Mouse (Mus musculus): ENCODE data around the gene Rrp9. TPM values are rescaled to one million over a fixed set of nuclear protein-coding genes. Genes with fewer than 3 reads are reported as not detected.

The Rrp9 gene
- polyA plus RNA-seq, 1 experiment from 2014 or later, result 48.3 TPM

GRCm38 (mm10) chr9:106476002-106476923 is 500 bp downstream of the Rrp9 start:
- Histone ChIP-seq H3K27me3 (ENCODE audit: control insufficient read depth, insufficient read depth, low read depth, low read length) (0 out of 2 replicates have a peak, but pooled peaks cover under 1% of the 10 kb centered on the region), H3K9me3 (replicated peaks; ENCODE audit: control insufficient read depth, low read length, poor library complexity, severe bottlenecking) (no peaks in the 10 kb centered on the region), H3K4me3 (ENCODE audit: low read depth, low read length) (no peak overlapping the region), H3K9ac (ENCODE audit: low read depth, low read length) (no peak overlapping the region), H3K4me1 (ENCODE audit: control insufficient read depth, insufficient read depth, low read length) (peaks cover 10% of the 10 kb centered on the region), H3K36me3 (ENCODE audit: control insufficient read depth, insufficient read depth, low read length) (peaks cover 6% of the 10 kb centered on the region; the same call in 1 of the 2 replicates), H3K4me2 (ENCODE audit: low read length) (peak overlapping the region; percentile 39; the same call in 1 of the 2 replicates), H3K27ac (ENCODE audit: low read length) (no peak overlapping the region; the same call in 1 of the 2 replicates)
- ATAC-seq, result no peak; the same call in 1 of the 2 replicates
- WGBS, result 34% methylated on average over 16 of the region's 16 CpGs

GRCm38 (mm10) chr9:106476924-106477484 is 1.2 kb downstream of the Rrp9 start, which contains the start of gene Parp3:
Parp3 (minus strand) TSS chr9:106476949.
- Histone ChIP-seq H3K27ac (ENCODE audit: low read length) (peak within 1 kb of the TSS; percentile 22; the same call in 1 of the 2 replicates), H3K4me3 (ENCODE audit: low read depth, low read length) (peak within 1 kb of the TSS; percentile 87), H3K4me1 (ENCODE audit: control insufficient read depth, insufficient read depth, low read length) (peaks cover 10% of the 10 kb centered on the region), H3K27me3 (ENCODE audit: control insufficient read depth, insufficient read depth, low read depth, low read length) (no peaks in the 10 kb centered on the region), H3K36me3 (ENCODE audit: control insufficient read depth, insufficient read depth, low read length) (peaks cover 8% of the 10 kb centered on the region; the same call in 1 of the 2 replicates), H3K4me2 (ENCODE audit: low read length) (peak within 1 kb of the TSS; percentile 83), H3K9me3 (replicated peaks; ENCODE audit: control insufficient read depth, low read length, poor library complexity, severe bottlenecking) (no peaks in the 10 kb centered on the region), H3K9ac (ENCODE audit: low read depth, low read length) (peak within 1 kb of the TSS; percentile 68)
- peak; percentile 98 for ATAC-seq
- under 1% methylated on average over 41 of the region's 41 CpGs for WGBS

GRCm38 (mm10) chr9:106477649-106478048 is 1.9 kb downstream of the Rrp9 start:
- Histone ChIP-seq H3K9me3 (replicated peaks; ENCODE audit: control insufficient read depth, low read length, poor library complexity, severe bottlenecking) (no peaks in the 10 kb centered on the region), H3K27me3 (ENCODE audit: control insufficient read depth, insufficient read depth, low read depth, low read length) (no peaks in the 10 kb centered on the region), H3K4me2 (ENCODE audit: low read length) (peak overlapping the region; percentile 83), H3K4me1 (ENCODE audit: control insufficient read depth, insufficient read depth, low read length) (peaks cover 10% of the 10 kb centered on the region), H3K4me3 (ENCODE audit: low read depth, low read length) (peak overlapping the region; percentile 87), H3K36me3 (ENCODE audit: control insufficient read depth, insufficient read depth, low read length) (peaks cover 11% of the 10 kb centered on the region; the same call in 1 of the 2 replicates), H3K9ac (ENCODE audit: low read depth, low read length) (peak overlapping the region; percentile 68), H3K27ac (ENCODE audit: low read length) (no peak overlapping the region)
- 8% methylated on average over 16 of the region's 16 CpGs for WGBS
- no peak for ATAC-seq

GRCm38 (mm10) chr9:106478101-106478500 is 2.3 kb downstream of the Rrp9 start:
- H3K27me3 ChIP-seq (ENCODE audit: control insufficient read depth, insufficient read depth, low read depth, low read length), result no peaks in the 10 kb centered on the region
- peak overlapping the region; percentile 68 for H3K9ac ChIP-seq (ENCODE audit: low read depth, low read length)
- no peaks in the 10 kb centered on the region for H3K9me3 ChIP-seq (replicated peaks; ENCODE audit: control insufficient read depth, low read length, poor library complexity, severe bottlenecking)
- H3K4me2 ChIP-seq (ENCODE audit: low read length), result peak overlapping the region; percentile 83
- 84% methylated on average over 9 of the region's 9 CpGs for WGBS
- H3K27ac ChIP-seq (ENCODE audit: low read length), result no peak overlapping the region
- H3K4me1 ChIP-seq (ENCODE audit: control insufficient read depth, insufficient read depth, low read length), result peaks cover 10% of the 10 kb centered on the region
- peaks cover 12% of the 10 kb centered on the region; the same call in 1 of the 2 replicates for H3K36me3 ChIP-seq (ENCODE audit: control insufficient read depth, insufficient read depth, low read length)
- no peak for ATAC-seq
- H3K4me3 ChIP-seq (ENCODE audit: low read depth, low read length), result peak overlapping the region; percentile 87

- no peaks in the 10 kb centered on the region for H3K27me3 ChIP-seq (ENCODE audit: control insufficient read depth, insufficient read depth, low read depth, low read length)
- peaks cover 10% of the 10 kb centered on the region for H3K4me1 ChIP-seq (ENCODE audit: control insufficient read depth, insufficient read depth, low read length)
- H3K4me3 ChIP-seq (ENCODE audit: low read depth, low read length), result no peak overlapping the region
- 96% methylated on average over 7 of the region's 7 CpGs for WGBS
- peaks cover 25% of the 10 kb centered on the region for H3K36me3 ChIP-seq (ENCODE audit: control insufficient read depth, insufficient read depth, low read length)
- H3K9ac ChIP-seq (ENCODE audit: low read depth, low read length), result no peak overlapping the region
- H3K27ac ChIP-seq (ENCODE audit: low read length), result no peak overlapping the region
- H3K9me3 ChIP-seq (replicated peaks; ENCODE audit: control insufficient read depth, low read length, poor library complexity, severe bottlenecking), result no peaks in the 10 kb centered on the region
- no peak for ATAC-seq
- H3K4me2 ChIP-seq (ENCODE audit: low read length), result no peak overlapping the region
These were observed 4.8 kb downstream of the Rrp9 start for GRCm38 (mm10) chr9:106480541-106480940.

GRCm38 (mm10) chr9:106481075-106481474 is 5.3 kb downstream of the Rrp9 start:
- peaks cover 27% of the 10 kb centered on the region for H3K36me3 ChIP-seq (ENCODE audit: control insufficient read depth, insufficient read depth, low read length)
- no peaks in the 10 kb centered on the region for H3K27me3 ChIP-seq (ENCODE audit: control insufficient read depth, insufficient read depth, low read depth, low read length)
- 93% methylated on average over 15 of the region's 15 CpGs for WGBS
- no peaks in the 10 kb centered on the region for H3K9me3 ChIP-seq (replicated peaks; ENCODE audit: control insufficient read depth, low read length, poor library complexity, severe bottlenecking)
- ATAC-seq, result no peak
- H3K4me2 ChIP-seq (ENCODE audit: low read length), result no peak overlapping the region
- peaks cover 10% of the 10 kb centered on the region for H3K4me1 ChIP-seq (ENCODE audit: control insufficient read depth, insufficient read depth, low read length)
- no peak overlapping the region for H3K4me3 ChIP-seq (ENCODE audit: low read depth, low read length)
- no peak overlapping the region for H3K9ac ChIP-seq (ENCODE audit: low read depth, low read length)
- no peak overlapping the region for H3K27ac ChIP-seq (ENCODE audit: low read length)

GRCm38 (mm10) chr9:106481676-106482075 is 5.9 kb downstream of the Rrp9 start:
- WGBS, result 95% methylated on average over 13 of the region's 13 CpGs

GRCm38 (mm10) chr9:106482578-106483115 is 6.9 kb downstream of the Rrp9 start:
- 90% methylated on average over 17 of the region's 17 CpGs for WGBS
- peaks cover 27% of the 10 kb centered on the region for H3K36me3 ChIP-seq (ENCODE audit: control insufficient read depth, insufficient read depth, low read length)

More at GRCm38 (mm10) chr9:106481676-106482075, 5.9 kb downstream of the Rrp9 start:
- Histone ChIP-seq H3K27me3 (ENCODE audit: control insufficient read depth, insufficient read depth, low read depth, low read length) (no peaks in the 10 kb centered on the region), H3K4me1 (ENCODE audit: control insufficient read depth, insufficient read depth, low read length) (peaks cover 9% of the 10 kb centered on the region), H3K9me3 (replicated peaks; ENCODE audit: control insufficient read depth, low read length, poor library complexity, severe bottlenecking) (no peaks in the 10 kb centered on the region), H3K4me2 (ENCODE audit: low read length) (no peak overlapping the region), H3K36me3 (ENCODE audit: control insufficient read depth, insufficient read depth, low read length) (peaks cover 27% of the 10 kb centered on the region), H3K9ac (ENCODE audit: low read depth, low read length) (no peak overlapping the region), H3K27ac (ENCODE audit: low read length) (no peak overlapping the region), H3K4me3 (ENCODE audit: low read depth, low read length) (no peak overlapping the region)
- no peak for ATAC-seq

More at GRCm38 (mm10) chr9:106482578-106483115, 6.9 kb downstream of the Rrp9 start:
- Histone ChIP-seq H3K4me3 (ENCODE audit: low read depth, low read length) (no peak overlapping the region), H3K9ac (ENCODE audit: low read depth, low read length) (no peak overlapping the region), H3K27me3 (ENCODE audit: control insufficient read depth, insufficient read depth, low read depth, low read length) (no peaks in the 10 kb centered on the region), H3K4me2 (ENCODE audit: low read length) (no peak overlapping the region), H3K27ac (ENCODE audit: low read length) (no peak overlapping the region), H3K4me1 (ENCODE audit: control insufficient read depth, insufficient read depth, low read length) (peaks cover 8% of the 10 kb centered on the region), H3K9me3 (replicated peaks; ENCODE audit: control insufficient read depth, low read length, poor library complexity, severe bottlenecking) (no peaks in the 10 kb centered on the region)
- no peak for ATAC-seq

All from midbrain, embryonic 16.5 days (tissue).